Mouse (Mus musculus): ENCODE measurements around the gene Ryr1.

DNA sequence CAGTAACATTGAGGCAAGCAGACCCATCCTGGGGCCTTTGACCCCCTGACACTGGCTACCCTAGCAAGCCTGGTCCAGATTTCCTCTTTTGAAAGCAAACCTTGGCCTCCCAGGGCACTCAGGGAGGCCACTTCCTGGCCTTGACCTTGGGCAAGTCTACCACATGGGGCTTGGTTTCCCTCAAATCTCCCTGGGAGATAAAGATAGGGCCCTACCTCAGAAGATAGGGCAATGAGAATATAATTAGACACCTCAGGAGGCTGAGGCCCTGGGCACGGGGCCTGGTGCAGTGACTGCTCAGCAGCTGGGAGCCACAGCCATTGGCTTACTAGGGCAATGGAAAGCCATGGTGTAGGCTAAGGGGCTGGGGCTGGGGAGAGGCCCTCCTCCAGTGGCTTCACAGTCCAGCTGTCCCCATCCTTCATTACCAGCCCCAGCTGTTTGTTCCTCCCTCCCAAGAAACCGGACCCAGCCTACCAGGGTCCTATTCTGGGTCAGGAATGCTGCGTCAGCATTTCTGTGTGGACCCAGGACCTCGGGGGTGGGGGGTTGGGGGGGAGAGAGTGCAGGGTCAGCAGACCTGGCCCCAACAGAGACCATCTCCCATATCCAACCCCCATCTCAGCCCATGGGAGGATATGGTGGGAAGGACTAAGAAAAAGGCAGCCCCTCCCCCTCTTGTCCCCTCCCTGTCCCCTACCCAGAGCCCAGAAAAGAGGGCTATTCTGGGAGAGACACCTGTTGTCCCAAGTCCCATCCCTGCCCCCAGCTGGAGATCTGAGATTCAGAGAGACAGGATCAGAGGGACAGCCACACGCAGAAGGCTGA is 1.2 kb downstream of the Ryr1 start:
- TF ChIP-seq CTCF (IDR thresholded peaks at IDR 0.05; ENCODE audit: control insufficient read depth, insufficient read depth, insufficient replicate concordance, low read depth, low read length) (no peak), POLR2A (IDR thresholded peaks at IDR 0.05; ENCODE audit: control insufficient read depth, low read depth, low read length) (no peak)
